Mouse (Mus musculus) G1E (cell line): ENCODE measurements around the gene Dnah8.

Source experiments
- CTCF ChIP-seq: IDR thresholded peaks from 2 replicates; pipeline ENCODE4 v1.5.1; 2012; ENCODE audit warnings: low read depth, low read length, inconsistent platforms, mixed read lengths
- GATA1 ChIP-seq: IDR thresholded peaks from 2 replicates; pipeline ENCODE4 v1.6.1; 2012; ENCODE audit warnings: borderline replicate concordance, low read length, inconsistent platforms, mixed read lengths
- POLR2AphosphoS5 ChIP-seq: IDR thresholded peaks from 2 replicates; pipeline ENCODE4 v1.6.1; 2012; ENCODE audit warnings: low read depth, low read length, inconsistent platforms; ENCODE audit not compliant: insufficient replicate concordance
- TAL1 ChIP-seq: conservative IDR thresholded peaks from 2 replicates; pipeline ENCODE4 v1.6.1; 2012; ENCODE audit warnings: low read depth, low read length, inconsistent platforms, mixed read lengths

DNA sequence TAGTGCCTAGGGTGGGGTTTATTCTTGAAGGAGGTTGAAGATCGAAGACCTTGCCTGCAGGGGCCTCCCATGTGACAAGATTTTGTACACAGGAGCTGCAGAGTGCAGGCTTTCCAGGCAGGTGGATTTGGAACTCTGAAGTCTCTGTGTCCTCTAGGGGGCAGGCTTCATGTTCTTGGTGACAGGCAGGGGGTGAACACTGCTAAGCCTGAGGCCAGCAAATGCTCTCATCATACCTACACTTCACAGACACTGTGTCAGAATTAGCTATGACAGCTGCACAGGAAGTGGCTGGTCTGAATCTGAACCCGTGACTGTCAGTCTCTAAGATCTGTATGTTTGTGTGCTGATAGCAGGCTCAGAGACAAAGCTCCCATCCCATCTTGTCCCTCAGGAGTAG, 268.6 kb downstream of the Dnah8 start:
- no peak for TF ChIP-seq CTCF
- TF ChIP-seq GATA1 = no peak
- TF ChIP-seq TAL1 = no peak
- TF ChIP-seq POLR2AphosphoS5 = no peak
